Comparison of ENCODE assay signal across 15 mouse cellular contexts in the genomic region with DNA sequence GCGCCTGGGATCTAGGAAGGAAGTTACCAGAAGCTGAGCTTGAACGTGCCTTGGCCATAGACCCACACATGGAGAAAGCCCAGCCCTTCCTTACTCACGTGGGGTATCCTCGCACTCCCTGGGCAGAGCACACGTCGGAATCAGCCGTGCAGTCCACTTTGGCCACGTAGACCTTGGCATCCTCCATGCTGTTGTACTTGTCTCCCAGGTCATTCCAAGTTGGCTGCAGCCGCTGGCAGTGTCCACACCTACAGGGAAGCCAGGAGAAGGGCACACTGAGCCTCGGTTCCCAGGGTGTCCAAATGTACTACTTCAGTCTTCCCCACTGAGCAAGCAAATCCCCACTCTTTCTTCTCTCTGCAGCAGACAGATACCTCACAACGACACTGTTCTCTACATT.
"Had no signal": no experiment of that assay in that cellular context is flagged by ENCODE, and none has a peak within 500 bp of the region (broad histone marks: within the 10 kb centered on the region; RNA-seq: fewer than 3 reads in every experiment).

No protein-coding gene starts in this region.

- H3K9me3 ChIP-seq: limb, embryonic 12.5 days; midbrain, embryonic 15.5 days; neural tube, embryonic 13.5 days had no signal

- H3K4me3 ChIP-seq: limb, embryonic 12.5 days; midbrain, embryonic 15.5 days; neural tube, embryonic 13.5 days had no signal

- H3K27me3 ChIP-seq: limb, embryonic 12.5 days; midbrain, embryonic 15.5 days; neural tube, embryonic 13.5 days had no signal

- H3K4me2 ChIP-seq: limb, embryonic 12.5 days; midbrain, embryonic 11.5 days; midbrain, embryonic 15.5 days; neural tube, embryonic 13.5 days had no signal

- DNase-seq: kidney, adult 8-10 months; layer of hippocampus, adult 9-11 months; layer of hippocampus, postnatal 36 days; liver; lung, postnatal 10 days; retina, postnatal 1 day; right cerebral cortex, postnatal 14 days; thymus, adult 18-20 months; thymus, postnatal 14 days had no signal

- H3K9ac ChIP-seq: limb, embryonic 12.5 days; liver, embryonic 14.5 days; midbrain, embryonic 15.5 days; neural tube, embryonic 13.5 days had no signal

- ATAC-seq: intestine, embryonic 16.5 days; midbrain, embryonic 15.5 days had no signal

- H3K27ac ChIP-seq: limb, embryonic 12.5 days; liver, embryonic 14.5 days; midbrain, embryonic 15.5 days; neural tube, embryonic 13.5 days had no signal
